Mouse (Mus musculus): ENCODE data around the gene Acvr2a. TPM values are rescaled to one million over a fixed set of nuclear protein-coding genes. Genes with fewer than 3 reads are reported as not detected.

The Acvr2a gene
- polyA plus RNA-seq, 1 experiment from 2014 or later = 12.4 TPM

Other genes with a start within 250 kb of the Acvr2a start
- 19.2 and 25.5 TPM in 2 replicates for gene Mbd5, start 135.4 kb downstream of the Acvr2a start, polyA plus RNA-seq (2014; fragmentation: Nextera tagmentation; extraction: Ambion mirVana)
- 96.6 and 110 TPM in 2 replicates for gene Orc4, start 136.2 kb downstream of the Acvr2a start, polyA plus RNA-seq (2014; fragmentation: Nextera tagmentation; extraction: Ambion mirVana)